Mouse (Mus musculus) hindbrain, embryonic 15.5 days (tissue): ENCODE results near the gene Abcc3. TPM values are rescaled to one million over a fixed set of nuclear protein-coding genes. Genes with fewer than 3 reads are reported as not detected.
"Not testable (repeated sequence)": the region's sequence is repeated elsewhere in the genome, so short reads cannot be mapped to it uniquely, and the experiment has no call there.

Experiments
- ATAC-seq: fragments of 200-750 bp; cut with Nextera tagmentation; 2 replicates; pipeline ENCODE4 v1.8.0; 2017; ENCODE audit warnings: low read depth, moderate number of reproducible peaks, moderate TSS enrichment; ENCODE audit not compliant: low FRiP score
- H3K27ac ChIP-seq: fragments of 300-500 bp; sonication (generic); replicated peaks from 2 replicates; pipeline ENCODE4 v1.5.1; 2015; ENCODE audit warnings: mild to moderate bottlenecking, inconsistent platforms
- H3K27me3 ChIP-seq: fragments of 300-500 bp; sonication (generic); 2 replicates; pipeline ENCODE4 v1.6.1; 2015; ENCODE audit warnings: control low read depth, inconsistent platforms
- H3K36me3 ChIP-seq: fragments of 300-500 bp; sonication (generic); 2 replicates; pipeline ENCODE4 v1.6.1; 2015; ENCODE audit warnings: control low read depth, inconsistent platforms
- H3K4me1 ChIP-seq: fragments of 300-500 bp; sonication (generic); replicated peaks from 2 replicates; pipeline ENCODE4 v1.6.1; 2015; ENCODE audit warnings: control low read depth, inconsistent platforms
- H3K4me2 ChIP-seq: fragments of 300-500 bp; sonication (generic); 2 replicates; pipeline ENCODE4 v1.6.1; 2015; ENCODE audit warnings: moderate library complexity, mild to moderate bottlenecking, inconsistent platforms
- H3K4me3 ChIP-seq: fragments of 300-500 bp; sonication (generic); 2 replicates; pipeline ENCODE4 v1.5.1; 2015; ENCODE audit warnings: mild to moderate bottlenecking, inconsistent platforms
- H3K9ac ChIP-seq: fragments of 300-500 bp; sonication (generic); 2 replicates; pipeline ENCODE4 v1.6.1; 2015; ENCODE audit warnings: inconsistent platforms
- H3K9me3 ChIP-seq: fragments of 300-500 bp; sonication (generic); 2 replicates; pipeline ENCODE4 v1.6.1; 2016; ENCODE audit warnings: control low read depth, inconsistent platforms
- WGBS: fragments of 180-500 bp; shearing (Covaris S2); methylation state at CpG from one replicate; pipeline ENCODE4 v1.1.7; 2015; 5-methylcytosine and 5-hydroxymethylcytosine counted together
- polyA plus RNA-seq: library from polyadenylated mRNA; unstranded; fragments of >200 nt; fragmentation: Nextera tagmentation; extraction: Ambion mirVana; gene quantifications from 2 replicates; pipeline ENCODE4 v1.2.1, GENCODE M21; 2015

Gene Abcc3
- polyA plus RNA-seq, 1 experiment from 2014 or later, result 0.53 TPM

- WGBS, result 54% methylated on average over 6 of the region's 6 CpGs
- no peaks in the 10 kb centered on the region for H3K36me3 ChIP-seq
- ATAC-seq, result no peak
These were observed 8.2 kb upstream of the Abcc3 start for GRCm38 (mm10) chr11:94400996-94401395.

GRCm38 (mm10) chr11:94394107-94394506 lies 1.3 kb upstream of the Abcc3 start:
- Histone ChIP-seq H3K9ac (no peak overlapping the region), H3K4me1 (0 out of 2 replicates have a peak, but pooled peaks cover 6% of the 10 kb centered on the region), H3K9me3 (no peaks in the 10 kb centered on the region), H3K27ac (no peak overlapping the region), H3K27me3 (peaks cover 11% of the 10 kb centered on the region; the same call in 1 of the 2 replicates), H3K4me3 (no peak overlapping the region), H3K4me2 (no peak overlapping the region), H3K36me3 (no peaks in the 10 kb centered on the region)
- WGBS, result 97% methylated on average over 7 of the region's 7 CpGs
- no peak for ATAC-seq

More at GRCm38 (mm10) chr11:94400996-94401395, 8.2 kb upstream of the Abcc3 start:
- no peak overlapping the region for H3K4me2 ChIP-seq
- H3K4me3 ChIP-seq, result no peak overlapping the region
- no peaks in the 10 kb centered on the region for H3K9me3 ChIP-seq
- H3K9ac ChIP-seq, result no peak overlapping the region
- no peaks in the 10 kb centered on the region for H3K27me3 ChIP-seq
- H3K4me1 ChIP-seq, result peaks cover 16% of the 10 kb centered on the region
- no peak overlapping the region for H3K27ac ChIP-seq

GRCm38 (mm10) chr11:94393490-94393889 lies 693 bp upstream of the Abcc3 start:
- not testable (repeated sequence) for H3K4me3 ChIP-seq, ATAC-seq
- 88% methylated on average over 4 of the region's 4 CpGs for WGBS

GRCm38 (mm10) chr11:94391661-94392060 lies 1.1 kb downstream of the Abcc3 start:
- Histone ChIP-seq H3K4me1 (peaks cover 7% of the 10 kb centered on the region), H3K27ac (no peak overlapping the region), H3K9ac (no peak overlapping the region), H3K36me3 (no peaks in the 10 kb centered on the region), H3K27me3 (peaks cover 11% of the 10 kb centered on the region; the same call in 1 of the 2 replicates), H3K9me3 (no peaks in the 10 kb centered on the region), H3K4me3 (no peak overlapping the region), H3K4me2 (no peak overlapping the region)
- ATAC-seq, result no peak
- WGBS, result 91% methylated on average over 10 of the region's 10 CpGs

More at GRCm38 (mm10) chr11:94393490-94393889, 693 bp upstream of the Abcc3 start:
- H3K4me1 ChIP-seq, H3K9me3 ChIP-seq, H3K27ac ChIP-seq, H3K4me2 ChIP-seq, H3K36me3 ChIP-seq, H3K9ac ChIP-seq: not testable (repeated sequence)
- H3K27me3 ChIP-seq, result peaks cover 11% of the 10 kb centered on the region; the same call in 1 of the 2 replicates

GRCm38 (mm10) chr11:94390825-94391224 lies 2.0 kb downstream of the Abcc3 start:
- 86% methylated on average over 6 of the region's 6 CpGs for WGBS
- Histone ChIP-seq H3K9ac (no peak overlapping the region), H3K27me3 (peaks cover 11% of the 10 kb centered on the region; the same call in 1 of the 2 replicates), H3K27ac (no peak overlapping the region), H3K36me3 (no peaks in the 10 kb centered on the region), H3K4me3 (no peak overlapping the region), H3K9me3 (no peaks in the 10 kb centered on the region), H3K4me1 (peaks cover 16% of the 10 kb centered on the region), H3K4me2 (no peak overlapping the region)
- ATAC-seq, result no peak

GRCm38 (mm10) chr11:94389724-94390396 lies 2.9 kb downstream of the Abcc3 start:
- no peak for ATAC-seq
- no peak overlapping the region for H3K9ac ChIP-seq
- no peak overlapping the region for H3K27ac ChIP-seq
- no peaks in the 10 kb centered on the region for H3K36me3 ChIP-seq
- no peak overlapping the region for H3K4me2 ChIP-seq
- no peak overlapping the region for H3K4me3 ChIP-seq
- peaks cover 20% of the 10 kb centered on the region for H3K4me1 ChIP-seq
- H3K27me3 ChIP-seq, result peaks cover 11% of the 10 kb centered on the region; the same call in 1 of the 2 replicates
- H3K9me3 ChIP-seq, result no peaks in the 10 kb centered on the region
- 71% methylated on average over 6 of the region's 6 CpGs for WGBS

- no peak for ATAC-seq
- Histone ChIP-seq H3K36me3 (no peaks in the 10 kb centered on the region), H3K27me3 (peaks cover 8% of the 10 kb centered on the region; the same call in 1 of the 2 replicates), H3K9me3 (no peaks in the 10 kb centered on the region), H3K9ac (no peak overlapping the region), H3K4me3 (no peak overlapping the region), H3K4me2 (no peak overlapping the region), H3K4me1 (peaks cover 20% of the 10 kb centered on the region), H3K27ac (no peak overlapping the region)
- WGBS, result 88% methylated on average over 4 of the region's 4 CpGs
These were observed 3.8 kb downstream of the Abcc3 start for GRCm38 (mm10) chr11:94389021-94389420.

GRCm38 (mm10) chr11:94387756-94388155 lies 5.0 kb downstream of the Abcc3 start:
- Histone ChIP-seq H3K9ac (no peak overlapping the region), H3K4me3 (no peak overlapping the region), H3K27me3 (peaks cover 3% of the 10 kb centered on the region; the same call in 1 of the 2 replicates), H3K27ac (no peak overlapping the region), H3K9me3 (no peaks in the 10 kb centered on the region), H3K4me2 (no peak overlapping the region), H3K36me3 (no peaks in the 10 kb centered on the region), H3K4me1 (peaks cover 19% of the 10 kb centered on the region)
- ATAC-seq, result no peak
- WGBS, result 83% methylated on average over 4 of the region's 4 CpGs

GRCm38 (mm10) chr11:94385977-94386771 lies 6.6 kb downstream of the Abcc3 start:
- H3K4me2 ChIP-seq, result peak overlapping the region; percentile 21; the same call in 1 of the 2 replicates
- H3K36me3 ChIP-seq, result no peaks in the 10 kb centered on the region
- peak; percentile 74; the same call in 1 of the 2 replicates for ATAC-seq
- no peaks in the 10 kb centered on the region for H3K27me3 ChIP-seq
- 12% methylated on average over 12 of the region's 12 CpGs for WGBS
- H3K9ac ChIP-seq, result no peak overlapping the region
- H3K9me3 ChIP-seq, result no peaks in the 10 kb centered on the region
- peak overlapping the region; percentile 13; the same call in 1 of the 2 replicates for H3K27ac ChIP-seq
- no peak overlapping the region for H3K4me3 ChIP-seq
- H3K4me1 ChIP-seq, result peaks cover 15% of the 10 kb centered on the region

- 77% methylated on average over 8 of the region's 8 CpGs for WGBS
- H3K9me3 ChIP-seq, result no peaks in the 10 kb centered on the region
- ATAC-seq, result no peak
- H3K4me3 ChIP-seq, result no peak overlapping the region
- no peaks in the 10 kb centered on the region for H3K36me3 ChIP-seq
- no peak overlapping the region for H3K4me2 ChIP-seq
- H3K4me1 ChIP-seq, result no peaks in the 10 kb centered on the region
- H3K27me3 ChIP-seq, result no peaks in the 10 kb centered on the region
- H3K27ac ChIP-seq, result no peak overlapping the region
- no peak overlapping the region for H3K9ac ChIP-seq
These were observed 13.1 kb downstream of the Abcc3 start for GRCm38 (mm10) chr11:94379736-94380135.

- H3K27me3 ChIP-seq, result no peaks in the 10 kb centered on the region
- H3K4me1 ChIP-seq, result no peaks in the 10 kb centered on the region
- no peak overlapping the region for H3K4me3 ChIP-seq
- no peaks in the 10 kb centered on the region for H3K36me3 ChIP-seq
- H3K27ac ChIP-seq, result no peak overlapping the region
- H3K9ac ChIP-seq, result no peak overlapping the region
- WGBS, result 12% methylated on average over 2 of the region's 2 CpGs
- no peak for ATAC-seq
- no peak overlapping the region for H3K4me2 ChIP-seq
- H3K9me3 ChIP-seq, result no peaks in the 10 kb centered on the region
These were observed 13.7 kb downstream of the Abcc3 start for GRCm38 (mm10) chr11:94379061-94379460.

- no peak overlapping the region for H3K4me3 ChIP-seq
- no peaks in the 10 kb centered on the region for H3K36me3 ChIP-seq
- WGBS, result 92% methylated on average over 13 of the region's 13 CpGs
- no peak overlapping the region for H3K4me2 ChIP-seq
- H3K9ac ChIP-seq, result no peak overlapping the region
- no peak overlapping the region for H3K27ac ChIP-seq
- H3K27me3 ChIP-seq, result no peaks in the 10 kb centered on the region
- no peaks in the 10 kb centered on the region for H3K9me3 ChIP-seq
- H3K4me1 ChIP-seq, result no peaks in the 10 kb centered on the region
- no peak for ATAC-seq
These were observed 18.4 kb downstream of the Abcc3 start for GRCm38 (mm10) chr11:94374276-94374948.
